Mouse (Mus musculus) urinary bladder, adult 2 months (tissue): ENCODE results near the gene Unc50. TPM values are rescaled to one million over a fixed set of nuclear protein-coding genes. Genes with fewer than 3 reads are reported as not detected.

Experiments used
- DNase-seq: peaks from one replicate; pipeline ENCODE4 v3.0.0; 2022; ENCODE audit warnings: low spot score
- polyA plus RNA-seq: library from polyadenylated mRNA; depleted of rRNA; stranded (reverse); fragments of >200 nt; gene quantifications from 2 replicates; pipeline ENCODE4 v1.2.3, GENCODE M21; 2012; rRNA removed

Unc50 gene
- polyA plus RNA-seq, 1 experiment: 112 TPM

DNA sequence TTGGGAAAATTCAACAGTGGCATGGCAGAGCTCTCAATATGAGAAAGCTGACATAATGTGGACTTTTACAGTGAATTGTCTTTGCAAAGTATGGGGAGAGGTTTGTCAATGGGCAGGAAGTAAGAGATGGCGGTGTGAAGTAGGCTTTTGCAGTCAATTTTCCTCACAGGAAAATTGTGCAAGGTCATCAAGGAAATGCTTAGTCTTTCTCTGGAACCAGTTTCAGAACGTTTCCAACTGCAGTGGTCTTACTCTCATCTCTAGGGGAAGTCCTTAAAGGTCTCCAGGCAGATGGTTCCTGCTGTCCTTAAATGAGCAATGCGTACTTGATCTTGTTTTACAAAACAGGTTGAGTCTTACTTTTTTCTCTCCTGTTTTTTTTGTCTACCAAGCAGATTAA is 57.1 kb downstream of the Unc50 start:
- DNase-seq: no peak

DNA sequence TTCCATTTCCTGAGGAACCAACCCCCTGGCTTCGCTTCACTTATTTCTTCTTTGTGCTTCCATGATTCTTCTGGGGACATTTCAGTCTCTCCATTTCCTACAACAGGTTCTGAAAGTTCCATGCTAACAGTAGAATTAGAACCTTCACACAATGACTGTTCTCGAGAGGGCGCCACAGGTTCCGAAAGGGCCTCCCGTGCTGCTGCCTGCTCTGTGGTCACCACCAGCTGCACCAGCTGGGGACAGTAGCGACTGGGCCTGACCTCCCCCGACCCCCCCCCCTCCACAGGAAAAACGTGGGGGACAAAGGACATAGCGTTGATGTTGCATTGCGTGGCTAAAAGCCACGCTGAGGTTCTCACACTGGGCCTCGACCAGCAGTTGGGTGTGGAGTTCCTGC is 58.6 kb downstream of the Unc50 start:
- no peak for DNase-seq

Other genes with a start within 250 kb of the Unc50 start
- not detected in 2 replicates for gene Cnga3, start 215.7 kb upstream of the Unc50 start, polyA plus RNA-seq
- gene Inpp4a, start 130.3 kb upstream of the Unc50 start, polyA plus RNA-seq: 27.8 and 33.7 TPM in 2 replicates
- gene Coa5, start within 50 bp of the Unc50 start, polyA plus RNA-seq: 51.5 and 60.7 TPM in 2 replicates
- gene Mgat4a, start 110.9 kb downstream of the Unc50 start, polyA plus RNA-seq: 33.1 and 33.4 TPM in 2 replicates